ENCODE assay signal across 8 mouse cellular contexts in the genomic region with DNA sequence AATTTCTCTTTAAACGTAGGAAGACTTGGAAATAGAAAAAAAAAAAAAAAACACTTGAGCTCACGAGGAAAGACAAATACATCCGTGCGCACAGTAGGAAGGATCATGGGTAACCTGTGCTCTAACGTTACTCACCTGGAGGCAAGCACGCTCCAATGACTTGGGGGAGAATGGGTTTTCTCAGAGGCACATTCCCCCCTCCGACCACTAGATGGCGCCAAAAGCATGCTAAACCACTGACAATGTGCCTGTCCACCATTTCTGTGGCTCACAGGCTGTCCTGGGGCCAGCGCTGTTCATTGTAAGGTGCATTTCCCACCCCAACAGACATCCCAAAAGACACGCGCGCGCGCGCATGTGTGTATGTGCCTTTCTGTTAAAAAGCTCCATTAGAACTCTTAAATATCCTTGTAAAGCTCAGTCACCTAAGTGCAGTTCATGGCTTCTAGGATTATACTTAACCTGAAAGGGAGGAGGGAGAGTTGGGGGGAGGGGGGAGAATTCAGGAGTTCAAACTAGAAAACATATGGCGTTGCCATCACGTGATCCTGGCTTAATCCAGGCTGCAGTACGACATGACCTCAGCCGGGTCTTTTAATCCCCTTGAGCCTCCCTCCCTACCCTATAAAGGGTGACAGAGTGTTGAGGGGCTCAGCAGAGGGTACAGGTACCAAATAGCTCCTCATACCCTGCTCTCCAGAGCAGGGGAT.
DNase-seq lines count a peak whose midpoint lies in the region; ATAC-seq and TF ChIP-seq lines count a peak whose summit lies in the region.

No protein-coding gene starts in this region.

- 2% methylated on average over 19 of the region's 19 CpGs for WGBS in hindbrain, postnatal 0 days

- ATAC-seq in hindbrain, postnatal 0 days: peak; percentile 82
- ATAC-seq in megakaryocyte progenitor cell, adult 5-6 weeks (replicated peaks; ENCODE audit: poor library complexity): peak; percentile 98

- peak; percentile 63 for DNase-seq in T-cell, adult 2 months (ENCODE audit: low spot score)
- peak; percentile 92 to 97 for DNase-seq in cerebellum, postnatal 36 days
- DNase-seq in gastrocnemius, adult 18-20 months (ENCODE audit: low spot score): peak; percentile 81
- DNase-seq in hindbrain, postnatal 0 days (ENCODE audit: low spot score): peak; percentile 92
- DNase-seq in left cerebral cortex, adult 18-20 months (ENCODE audit: low spot score in 2 of 2): peak; percentile 85 to 92
- DNase-seq in right cerebral cortex, postnatal 10 days (ENCODE audit: low spot score in 2 of 2): peak; percentile 88 to 91
- DNase-seq in urinary bladder, postnatal 25 days (ENCODE audit: low spot score): peak; percentile 89

- peak overlapping the region; percentile 38; the same call in 1 of the 2 replicates for H3K9ac ChIP-seq in hindbrain, postnatal 0 days (replicated peaks; ENCODE audit: low read length)

- peak overlapping the region; percentile 51 for H3K4me2 ChIP-seq in hindbrain, postnatal 0 days (ENCODE audit: low read depth, low read length)

- peak overlapping the region; percentile 21; the same call in 1 of the 2 replicates for H3K4me3 ChIP-seq in hindbrain, postnatal 0 days (ENCODE audit: low read length)

- peak; percentile 99 for TF ChIP-seq CTCF in hindbrain, postnatal 0 days (IDR thresholded peaks at IDR 0.05; ENCODE audit: low read depth)

- H3K27me3 ChIP-seq in hindbrain, postnatal 0 days (ENCODE audit: insufficient read depth, low read length): no peaks in the 10 kb centered on the region

- no peaks in the 10 kb centered on the region for H3K36me3 ChIP-seq in hindbrain, postnatal 0 days (ENCODE audit: insufficient read depth, low read length)

- peaks cover 6% of the 10 kb centered on the region; the same call in 1 of the 2 replicates for H3K4me1 ChIP-seq in hindbrain, postnatal 0 days (ENCODE audit: insufficient read depth, low read length)

- H3K27ac ChIP-seq in hindbrain, postnatal 0 days: peak overlapping the region; percentile 45; the same call in 1 of the 2 replicates

- no peaks in the 10 kb centered on the region for H3K9me3 ChIP-seq in hindbrain, postnatal 0 days (ENCODE audit: low read length)

Comparison
In these comparisons a context has a peak if more than half of its experiments do, and no peak if none do; other contexts are left out.
1. Peak in every context shown above with its lines: DNase-seq, ATAC-seq, H3K4me3 ChIP-seq and H3K27ac ChIP-seq.